Mouse (Mus musculus): ENCODE results near the gene Pecr.

The Pecr gene

DNA sequence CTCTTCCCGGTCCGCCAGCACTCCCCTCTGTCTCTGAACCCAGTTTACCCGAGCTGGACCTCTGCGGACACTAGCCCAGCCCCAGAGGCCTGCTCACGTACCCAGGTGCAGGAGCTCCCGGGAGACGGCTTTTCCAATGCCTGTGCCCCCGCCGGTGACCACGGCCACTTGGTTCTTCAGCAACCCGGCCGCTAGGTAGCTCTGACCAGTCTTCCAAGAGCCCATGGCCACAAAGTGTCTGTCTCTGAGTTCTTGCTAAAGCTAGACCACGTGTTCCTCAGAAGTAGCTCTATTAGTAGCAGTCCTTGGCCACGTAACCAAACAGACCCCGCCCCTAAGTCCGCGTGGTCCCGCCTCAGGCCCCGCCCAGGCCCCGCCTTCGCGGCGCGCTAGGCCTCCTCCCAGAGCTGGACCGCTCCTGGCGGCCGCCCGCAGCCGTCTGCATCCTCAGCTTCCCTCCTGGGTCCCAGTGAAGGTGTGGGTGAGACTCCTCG, at the start of gene Pecr, which contains the start of gene Tmem169:
Gene Pecr, minus strand, starts transcription at position 323 of the 494 bp plus-strand sequence.
Gene Tmem169, plus strand, starts transcription at position 378 of the 494 bp plus-strand sequence.
- DNase-seq = peak; percentile 91

- DNase-seq = no peak
Measured at GRCm38 (mm10) chr1:72326162-72326821, 42.2 kb upstream of the Pecr start.

DNA sequence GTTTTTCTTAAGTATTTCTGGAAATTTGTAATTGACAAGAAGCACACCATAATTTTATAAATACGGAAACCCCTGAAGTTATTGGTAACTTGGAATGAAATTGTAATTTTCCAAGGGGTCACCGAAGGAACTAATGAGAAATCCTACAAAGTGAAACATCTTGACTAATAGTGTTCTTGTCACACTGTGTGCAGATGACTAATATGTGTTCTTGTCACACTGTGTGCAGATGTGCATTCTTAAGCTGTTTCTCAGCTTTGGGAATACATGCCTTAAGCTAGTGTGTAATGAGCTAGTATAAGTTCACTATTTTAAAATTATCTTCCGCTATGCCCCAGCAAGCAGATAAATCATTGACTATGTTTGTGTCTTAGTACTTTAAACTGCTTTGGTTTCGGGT, 39.1 kb upstream of the Pecr start:
- no peak for DNase-seq

DNA sequence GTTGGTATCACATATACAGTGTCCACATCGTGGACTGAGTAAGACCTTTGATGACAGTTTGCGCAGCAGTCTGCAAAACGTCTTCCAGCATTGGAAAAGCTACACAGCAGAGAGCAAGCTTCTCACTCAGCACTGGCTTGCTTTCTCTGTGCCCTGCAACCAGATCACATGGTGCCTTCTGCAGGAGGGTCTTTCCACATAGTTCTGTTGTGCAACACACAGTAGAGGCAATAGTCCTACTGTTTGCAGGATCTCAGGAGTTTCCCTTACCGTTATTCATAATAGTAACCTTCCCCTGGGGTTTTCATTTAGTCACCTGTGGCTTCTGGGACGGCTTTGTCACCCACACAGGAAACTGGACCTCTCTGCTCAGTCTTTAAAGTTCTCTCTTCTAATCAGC, 36.6 kb upstream of the Pecr start:
- DNase-seq = no peak

DNA sequence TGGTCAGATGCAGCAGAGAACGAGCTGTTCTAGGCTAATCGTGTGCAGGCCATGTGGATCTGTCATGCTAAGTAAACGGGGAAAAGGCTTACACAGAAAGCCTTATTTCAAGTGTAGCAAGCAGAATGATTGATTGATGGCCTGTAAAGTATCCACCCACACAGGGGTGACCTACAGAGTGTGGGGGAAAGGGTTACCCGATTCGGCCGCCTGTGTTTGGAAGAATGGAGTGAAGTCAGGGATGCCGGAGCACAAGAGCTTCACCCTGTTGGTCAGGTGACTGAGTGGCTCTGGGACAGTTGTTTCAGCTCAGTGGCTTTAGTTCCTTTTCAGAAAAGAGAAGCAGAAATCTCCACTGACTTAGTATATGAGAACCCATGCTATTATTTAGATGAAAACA, 32.8 kb upstream of the Pecr start:
- no peak for DNase-seq

DNA sequence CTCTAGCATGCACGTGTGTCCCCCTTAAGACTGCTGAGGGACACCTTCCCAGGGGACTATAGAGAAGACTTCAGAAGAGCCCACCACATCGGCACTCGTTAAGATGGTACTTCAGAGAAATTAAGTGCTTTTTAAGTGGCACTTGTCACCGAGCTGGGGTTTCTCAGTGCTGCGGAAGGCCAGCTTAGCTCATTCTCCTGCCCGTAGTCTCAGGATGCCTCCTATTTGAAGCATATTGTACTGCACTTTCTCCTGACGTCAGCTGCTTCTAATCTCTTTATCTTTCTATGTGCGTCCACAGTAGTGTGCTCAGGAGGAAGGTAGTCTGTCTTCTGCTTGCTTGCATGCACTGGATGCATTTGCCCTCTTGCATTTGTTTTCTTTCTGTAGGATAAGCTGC, 32.3 kb upstream of the Pecr start:
- DNase-seq = no peak

- DNase-seq = no peak
Measured at GRCm38 (mm10) chr1:72315447-72315846, 31.3 kb upstream of the Pecr start.

- no peak for DNase-seq
Measured at GRCm38 (mm10) chr1:72313399-72314039, 29.4 kb upstream of the Pecr start.

- DNase-seq = no peak
Measured at GRCm38 (mm10) chr1:72312701-72313398, 28.7 kb upstream of the Pecr start.

DNA sequence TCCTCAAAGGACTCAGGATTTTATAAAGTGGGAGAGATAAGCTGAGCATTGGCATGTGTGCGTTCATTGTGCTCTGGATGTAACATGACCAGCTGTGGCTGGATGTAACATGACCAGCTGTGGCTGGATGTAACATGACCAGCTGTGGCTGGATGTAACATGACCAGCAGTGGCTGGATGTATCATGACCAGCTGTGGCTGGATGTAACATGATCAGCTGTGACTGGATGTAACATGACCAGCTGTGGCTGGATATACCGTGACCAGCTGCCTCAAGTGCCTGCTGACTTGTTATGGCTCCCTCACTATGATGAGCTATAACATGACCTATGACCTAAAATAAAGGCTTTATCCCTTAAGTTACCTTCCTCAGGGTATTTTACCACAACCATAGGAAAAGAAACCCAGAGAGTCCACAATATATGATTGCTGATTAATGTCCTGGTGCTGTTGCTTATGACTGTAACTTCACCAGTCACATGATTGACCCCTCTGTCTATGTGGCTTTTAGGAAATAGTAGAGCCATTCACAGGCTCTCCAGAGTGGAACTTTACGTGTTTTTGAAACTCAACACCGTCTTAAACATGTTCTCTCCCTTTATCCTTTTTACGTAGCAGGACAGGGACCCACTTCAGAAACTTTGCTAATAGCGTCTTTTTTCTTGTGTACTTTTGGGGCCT, 25.8 kb upstream of the Pecr start:
- DNase-seq = no peak

DNA sequence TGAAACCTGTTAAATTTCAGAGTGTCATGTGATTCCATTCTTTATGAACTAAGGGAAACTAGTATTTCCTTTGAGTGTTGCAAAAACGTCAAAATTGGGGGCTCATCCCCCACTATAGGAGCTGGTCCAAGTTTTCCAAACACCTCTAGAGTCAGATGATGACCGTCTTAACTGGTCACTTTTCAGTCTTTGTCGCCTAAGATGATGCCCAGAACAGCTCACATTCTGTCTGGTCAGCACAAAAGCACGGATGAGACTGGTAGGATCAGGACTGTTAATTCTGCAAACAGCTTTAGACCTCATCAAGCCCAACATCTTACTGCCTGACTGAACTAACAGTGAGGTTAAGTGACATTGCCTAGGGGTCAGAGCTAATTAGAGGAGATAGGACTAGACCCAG, 24.8 kb upstream of the Pecr start:
- no peak for DNase-seq

- DNase-seq = peak; percentile 87
Measured at GRCm38 (mm10) chr1:72307317-72307798, 23.2 kb upstream of the Pecr start, which contains the start of gene Xrcc5. Xrcc5 (plus strand) TSS chr1:72307421.

DNA sequence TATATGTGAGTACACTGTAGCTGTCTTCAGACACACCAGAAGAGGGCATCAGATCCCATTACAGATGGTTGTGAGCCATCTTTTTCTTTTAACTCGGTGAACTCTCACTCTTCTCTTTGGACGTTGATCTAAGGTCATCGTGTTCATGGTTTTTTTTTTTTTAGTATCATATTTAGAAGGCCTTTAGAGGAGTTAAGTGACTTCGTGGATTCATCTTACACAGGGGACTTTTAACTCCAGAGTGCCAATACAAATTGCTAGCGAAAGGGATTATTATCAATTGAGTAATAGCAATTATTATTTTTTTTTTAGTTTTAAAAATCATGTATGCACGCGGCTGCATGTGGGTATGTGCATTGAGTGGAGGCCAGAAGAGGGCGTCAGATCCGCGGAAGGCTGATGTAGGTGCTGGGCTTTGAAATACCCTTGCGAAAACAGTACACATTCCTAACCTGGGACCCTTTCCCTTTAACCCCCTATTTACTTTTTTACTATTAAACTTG, 22.6 kb upstream of the Pecr start:
- peak; percentile 51 for DNase-seq

GRCm38 (mm10) chr1:72306241-72306640, 22.1 kb upstream of the Pecr start:
- no peak for DNase-seq

DNA sequence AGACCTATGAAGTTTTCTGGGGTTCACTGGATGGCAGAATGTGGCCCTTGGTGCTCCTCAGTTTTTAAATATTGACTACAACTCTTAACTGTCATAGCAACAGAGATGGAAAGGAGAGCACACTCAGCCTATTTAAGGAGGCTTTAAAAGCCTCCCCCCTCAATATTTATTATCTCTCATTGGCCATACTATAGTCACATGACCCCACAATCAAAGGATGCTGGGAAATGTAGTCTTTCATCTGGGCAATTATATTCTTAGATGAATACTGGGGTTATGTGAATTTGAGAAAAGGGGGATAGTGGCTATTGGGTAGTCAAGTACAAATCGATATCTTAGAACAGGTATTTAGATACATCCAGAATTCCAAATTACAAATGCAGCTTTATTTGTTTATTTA, 17.7 kb upstream of the Pecr start:
- no peak for DNase-seq

DNA sequence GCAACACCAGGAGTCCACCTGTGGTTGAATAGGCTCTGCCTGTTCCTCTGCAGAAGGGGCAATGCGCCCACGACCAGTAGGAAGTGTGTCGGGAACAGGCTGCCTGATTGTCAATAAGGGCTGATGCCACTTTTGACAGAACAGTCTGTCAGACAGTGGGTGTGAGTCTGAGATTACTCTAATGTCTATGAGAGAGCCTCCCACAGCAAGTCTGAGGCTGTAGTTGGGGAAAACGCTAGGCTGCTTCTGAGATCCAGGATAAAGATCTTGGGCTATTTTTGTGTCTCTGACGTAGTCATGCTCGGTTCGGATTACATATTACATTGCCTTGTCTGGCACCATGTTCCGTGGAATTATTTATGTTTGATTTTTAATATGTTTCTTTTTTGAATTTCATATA, 11.6 kb upstream of the Pecr start:
- DNase-seq = no peak

GRCm38 (mm10) chr1:72293869-72294663, 10.0 kb upstream of the Pecr start:
- DNase-seq = no peak

DNA sequence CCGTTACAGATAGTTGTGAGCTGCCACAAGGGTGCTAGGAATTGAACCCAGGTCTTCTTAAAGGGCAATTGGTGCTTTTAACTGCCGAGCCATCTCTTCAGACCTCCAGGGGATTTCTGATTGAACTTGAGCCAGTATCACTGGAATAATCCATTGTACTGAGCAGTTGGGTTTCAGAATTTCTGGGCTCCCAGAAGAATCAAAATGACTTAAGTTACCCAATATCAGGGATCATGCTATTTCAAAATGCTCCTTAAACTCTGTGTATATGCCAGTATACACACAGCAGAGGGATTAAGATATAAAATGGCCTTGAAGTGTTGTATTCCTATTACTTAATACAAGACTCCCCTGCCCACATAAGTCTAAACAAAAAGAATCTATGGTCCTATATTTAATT, 7.8 kb upstream of the Pecr start:
- DNase-seq = no peak

DNA sequence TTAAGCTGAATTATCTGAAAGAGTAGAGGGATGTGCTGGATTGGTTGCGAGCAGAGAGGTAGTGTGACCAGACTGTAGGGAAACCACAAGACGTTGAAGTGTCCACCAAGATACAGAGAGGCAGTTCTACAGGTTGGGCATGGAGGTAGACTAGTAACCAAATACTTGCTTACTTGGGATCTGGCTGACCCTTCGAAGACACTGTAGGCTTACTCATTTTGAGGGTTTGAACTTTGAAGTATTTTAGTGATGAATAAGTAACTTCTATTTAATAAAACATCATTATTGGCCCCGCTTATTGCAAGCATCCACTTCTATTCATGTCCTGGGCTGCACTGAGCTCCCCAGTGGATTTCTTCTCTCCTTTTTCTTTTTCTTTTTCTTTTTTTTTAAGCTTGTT, 7.3 kb upstream of the Pecr start:
- DNase-seq = no peak

GRCm38 (mm10) chr1:72290896-72291295, 6.8 kb upstream of the Pecr start:
- DNase-seq = no peak

GRCm38 (mm10) chr1:72288527-72289150, 4.5 kb upstream of the Pecr start:
- no peak for DNase-seq

- DNase-seq = no peak
Measured at GRCm38 (mm10) chr1:72287893-72288292, 3.8 kb upstream of the Pecr start.

Data from right cerebral cortex, postnatal 14 days (tissue).